Mouse (Mus musculus) CH12F3 (cell line): Measurements from ENCODE around the gene Galnt12.
"Not testable (repeated sequence)": the region's sequence is repeated elsewhere in the genome, so short reads cannot be mapped to it uniquely, and the experiment has no call there.

ENCODE experiments used
- in situ Hi-C: fragments of 300-500 bp; cut with MboI; formaldehyde crosslinking; loops from 2 replicates; pipeline ENCODE4 v1.14.3; 2020; ENCODE audit warnings: low sequenced_read_pairs

Galnt12 gene

GRCm38 (mm10) chr4:47091493-47092386 lies at the start of gene Galnt12:
Gene Galnt12 (plus strand): TSS chr4:47091909.
- in situ Hi-C loops: no loop called here

DNA sequence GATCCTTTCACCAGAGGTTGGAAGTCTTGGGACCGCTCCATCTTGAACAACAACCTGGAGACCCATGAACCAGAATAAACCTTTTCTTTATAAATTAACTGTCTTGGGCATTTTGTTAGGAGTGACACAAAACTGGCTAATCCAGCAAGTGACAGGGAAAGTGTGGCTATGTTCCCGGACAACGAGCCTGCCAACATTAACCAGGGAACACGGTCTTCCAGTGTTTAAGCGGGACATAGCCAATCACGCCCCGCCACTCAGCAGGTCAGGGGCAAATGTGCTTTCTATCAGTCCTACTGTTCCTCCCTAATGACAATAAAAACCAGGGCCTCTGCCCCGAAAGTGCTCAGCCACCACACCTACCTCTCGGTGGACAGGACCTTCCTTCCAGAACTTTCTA lies 47.8 kb upstream of the Galnt12 start:
- in situ Hi-C loops: no loop called here

GRCm38 (mm10) chr4:47046974-47047373 lies 44.7 kb upstream of the Galnt12 start:
- in situ Hi-C loops: no loop called here

DNA sequence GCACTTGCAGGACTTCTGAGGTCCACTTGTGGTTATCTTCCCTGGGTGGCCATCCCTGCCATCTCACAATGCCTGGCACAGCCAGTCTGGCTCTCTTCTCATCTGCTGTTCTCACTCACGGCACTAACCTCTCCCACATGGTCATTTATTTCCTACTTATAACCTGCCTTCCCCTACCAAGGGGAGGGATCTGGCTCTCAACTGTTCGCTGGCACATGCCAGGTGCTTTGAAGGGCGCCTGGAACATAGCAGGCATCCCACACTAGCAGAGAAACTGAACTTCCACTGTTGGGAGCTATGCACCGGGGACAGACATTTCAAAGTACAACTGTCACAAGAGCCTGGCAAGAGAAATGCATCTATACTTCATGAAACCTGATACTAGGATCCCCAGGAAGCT lies 43.9 kb upstream of the Galnt12 start:
- in situ Hi-C loops: no loop called here

- in situ Hi-C loops: no loop called here
These were observed 42.5 kb upstream of the Galnt12 start for GRCm38 (mm10) chr4:47049216-47049615.

GRCm38 (mm10) chr4:47050167-47050566 lies 41.5 kb upstream of the Galnt12 start:
- in situ Hi-C loops: no loop called here

GRCm38 (mm10) chr4:47050642-47051381 lies 40.9 kb upstream of the Galnt12 start:
- in situ Hi-C loops: no loop called here

DNA sequence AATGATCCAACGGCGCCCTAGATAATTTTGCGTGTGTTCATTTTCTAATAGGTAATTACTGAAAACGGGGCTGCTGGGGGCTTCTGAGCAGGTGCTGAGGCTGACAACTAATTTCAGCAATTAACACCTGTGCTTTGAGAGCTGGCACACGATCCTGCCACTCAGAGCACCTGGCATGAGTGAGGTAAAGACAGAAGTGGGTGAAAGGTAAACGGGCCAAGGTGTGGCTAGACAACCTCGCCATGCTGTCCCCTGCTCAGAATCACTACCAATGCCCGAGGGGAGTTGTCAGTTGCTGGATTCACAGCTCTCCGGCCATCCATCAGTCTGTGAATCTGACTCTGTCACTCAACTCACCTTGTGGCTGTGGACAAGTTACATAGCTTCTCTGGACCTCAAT lies 39.8 kb upstream of the Galnt12 start:
- in situ Hi-C loops: no loop called here

DNA sequence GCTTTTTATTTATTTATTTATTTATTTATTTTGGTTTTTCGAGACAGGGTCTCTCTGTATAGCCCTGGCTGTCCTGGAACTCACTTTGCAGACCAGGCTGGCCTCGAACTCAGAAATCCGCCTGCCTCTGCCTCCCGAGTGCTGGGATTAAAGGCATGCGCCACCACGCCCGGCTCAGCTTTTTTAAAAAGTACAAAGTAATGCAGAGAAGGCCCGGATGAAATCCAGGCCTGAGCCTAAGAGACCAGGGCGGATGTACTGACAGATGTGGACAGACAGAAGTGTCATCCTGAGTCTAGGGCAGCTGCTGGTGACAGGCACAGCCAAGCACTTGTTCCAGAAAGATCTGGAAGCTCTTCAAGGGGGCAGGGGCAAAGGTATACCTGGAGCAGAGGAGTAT lies 36.5 kb upstream of the Galnt12 start:
- in situ Hi-C loops: not testable (repeated sequence)

GRCm38 (mm10) chr4:47055570-47056080 lies 36.1 kb upstream of the Galnt12 start:
- in situ Hi-C loops: no loop called here

DNA sequence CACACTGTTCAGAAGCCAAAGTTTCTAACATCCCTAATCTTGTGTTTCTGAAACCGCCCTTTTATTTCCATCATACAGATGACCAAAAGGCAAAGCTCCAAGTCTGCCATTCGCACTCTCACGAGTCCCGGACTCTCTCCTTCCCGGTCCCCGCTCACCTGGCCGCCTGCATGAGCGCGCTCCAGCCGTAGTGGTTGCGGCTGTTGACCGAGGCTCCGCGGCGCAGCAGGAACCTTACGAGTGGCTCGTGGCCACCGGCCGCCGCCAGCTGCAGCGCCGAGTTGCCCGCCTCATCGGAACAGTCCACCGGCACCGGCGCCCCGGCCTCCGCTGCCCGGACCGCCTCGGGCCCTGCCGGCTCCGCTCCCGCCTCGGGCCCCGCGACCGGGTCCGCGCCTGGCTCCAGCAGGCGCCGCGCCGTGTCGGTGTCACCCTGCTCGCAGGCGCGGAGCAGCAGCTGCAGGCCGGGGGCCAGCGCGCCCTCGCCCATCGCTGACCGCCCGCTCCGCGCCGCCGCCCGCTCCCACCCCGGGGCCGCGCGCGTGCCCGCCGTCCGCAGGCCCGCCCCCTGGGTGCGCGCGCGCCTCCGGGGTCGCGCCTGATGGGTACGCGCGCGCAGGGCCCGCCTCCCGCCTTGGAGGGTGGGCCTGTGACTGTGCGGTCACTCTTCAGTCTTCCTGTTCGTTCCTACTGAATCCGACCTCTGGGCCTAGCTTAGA lies 34.8 kb upstream of the Galnt12 start, which contains the start of gene Anks6:
Gene Anks6, minus strand, starts transcription at position 637 of the 719 bp plus-strand sequence.
- in situ Hi-C loops: no loop called here

DNA sequence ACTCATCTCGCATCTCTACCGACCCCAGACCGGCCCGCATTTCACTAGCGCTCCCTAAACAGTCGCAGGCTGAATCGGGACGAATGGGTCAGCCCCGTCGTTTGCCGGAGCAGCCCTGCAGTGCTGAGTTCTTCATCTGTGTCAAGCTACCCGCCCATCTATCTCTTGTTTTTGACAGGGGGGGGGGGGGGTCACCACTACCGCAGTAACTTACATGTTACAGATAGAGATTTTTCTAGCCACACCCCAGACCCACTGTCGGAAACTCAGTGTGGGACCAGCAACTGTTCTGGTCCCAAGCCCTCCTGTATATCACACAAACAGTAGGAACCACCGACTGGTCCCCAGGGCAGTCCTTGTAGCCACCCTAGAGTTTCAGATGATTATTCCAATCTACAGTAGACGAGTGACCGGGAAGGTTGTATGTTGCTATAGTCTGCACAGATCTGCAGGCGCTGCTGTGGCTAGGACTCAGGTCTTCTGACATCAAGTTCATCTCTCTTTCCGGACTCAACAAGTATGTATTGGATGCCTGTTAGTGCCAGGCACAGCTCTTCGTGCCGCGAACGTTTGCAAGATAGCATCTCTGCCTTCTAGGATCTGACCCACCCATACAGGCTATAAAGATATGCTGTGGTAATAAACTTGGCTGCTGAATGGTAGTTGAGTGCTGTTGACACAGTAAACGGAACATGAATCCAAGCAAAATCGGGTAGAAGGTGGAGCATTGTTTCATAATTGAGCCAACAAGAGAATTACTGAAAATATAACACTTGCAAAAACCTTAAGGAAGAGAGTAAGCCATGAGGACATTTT lies 34.0 kb upstream of the Galnt12 start:
- in situ Hi-C loops: no loop called here

DNA sequence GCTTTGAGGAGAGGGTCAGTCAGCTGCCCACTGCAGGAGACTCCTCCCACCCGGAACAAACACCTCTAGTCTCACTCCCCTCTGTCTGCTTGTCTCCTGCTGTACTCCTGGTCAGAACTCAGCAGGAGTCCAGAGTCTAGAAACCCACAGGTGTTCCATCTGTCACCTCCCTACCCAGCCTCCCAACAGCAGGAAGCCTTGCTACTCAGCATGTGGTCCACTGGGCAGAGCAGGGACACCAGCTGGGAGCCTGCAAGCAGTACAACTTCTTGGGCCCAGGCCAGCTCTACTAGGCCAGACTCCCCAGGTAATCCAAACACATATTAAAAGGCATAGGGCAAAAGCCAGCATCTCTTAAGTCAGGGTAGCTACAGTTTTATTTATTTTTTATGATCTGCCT lies 30.8 kb upstream of the Galnt12 start:
- in situ Hi-C loops: no loop called here

GRCm38 (mm10) chr4:47075054-47075453 lies 16.7 kb upstream of the Galnt12 start:
- in situ Hi-C loops: no loop called here

- in situ Hi-C loops: no loop called here
These were observed 11.6 kb upstream of the Galnt12 start for GRCm38 (mm10) chr4:47079997-47080646.

DNA sequence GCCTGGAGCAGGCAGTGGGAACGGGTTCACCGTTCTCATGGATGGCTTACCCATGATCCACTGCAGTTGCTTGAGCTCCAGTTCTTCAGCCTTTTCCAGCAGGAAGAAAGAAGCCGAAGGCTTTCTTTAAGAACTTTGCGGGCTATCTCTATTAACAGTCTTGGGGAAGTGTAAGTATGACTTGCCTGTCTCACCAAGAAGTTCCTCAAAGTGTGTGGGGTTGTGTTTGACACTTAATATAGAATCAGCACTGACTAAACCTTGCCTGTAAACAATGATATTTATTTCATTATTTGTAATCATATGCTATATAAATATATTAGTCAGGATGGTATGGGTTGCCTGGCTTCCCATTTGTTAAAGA lies 11.1 kb upstream of the Galnt12 start:
- in situ Hi-C loops: no loop called here

- in situ Hi-C loops: no loop called here
These were observed 7.9 kb upstream of the Galnt12 start for GRCm38 (mm10) chr4:47083824-47084223.

DNA sequence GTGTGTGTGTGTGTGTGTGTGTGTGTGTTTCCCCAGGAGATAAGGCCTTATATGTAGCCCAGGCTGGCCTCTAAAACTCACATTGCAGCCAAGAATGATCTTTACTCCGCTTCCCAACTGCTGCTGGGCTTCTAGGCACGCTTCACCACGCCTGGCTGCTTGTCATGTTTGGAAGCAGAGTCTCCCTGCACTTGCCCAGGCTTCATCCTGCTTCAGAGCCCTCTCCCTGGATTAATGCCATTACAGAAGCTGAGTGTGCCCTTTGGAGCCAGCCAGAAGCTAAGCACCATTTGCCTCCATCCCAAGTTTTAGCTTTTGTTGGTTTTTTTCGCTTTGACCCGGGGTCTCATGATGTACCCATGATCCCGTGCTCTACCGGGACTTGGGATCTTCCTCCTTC lies 3.0 kb upstream of the Galnt12 start:
- in situ Hi-C loops: no loop called here

- in situ Hi-C loops: no loop called here
These were observed 795 bp downstream of the Galnt12 start for GRCm38 (mm10) chr4:47092387-47093021.
